Mouse (Mus musculus): ENCODE measurements around the gene Tmsb15b2.
A peak's percentile ranks its signal among the peaks of the same experiment; 100 is the strongest.
"Not testable (repeated sequence)": the region's sequence is repeated elsewhere in the genome, so short reads cannot be mapped to it uniquely, and the experiment has no call there.

Tmsb15b2 gene

GRCm38 (mm10) chrX:136975397-136975796 lies at the start of gene Tmsb15b2:
Tmsb15b2 (minus strand) TSS chrX:136975497.
- DNase-seq (ENCODE audit: low read depth, low spot score), result not testable (repeated sequence)

- DNase-seq (ENCODE audit: low read depth, low spot score), result peak; percentile 59
These were observed 44.0 kb upstream of the Tmsb15b2 start for GRCm38 (mm10) chrX:137019310-137019709.

GRCm38 (mm10) chrX:137017668-137018067 lies 42.4 kb upstream of the Tmsb15b2 start:
- no peak for DNase-seq (ENCODE audit: low read depth, low spot score)

- DNase-seq (ENCODE audit: low read depth, low spot score), result peak; percentile 70
These were observed 39.9 kb upstream of the Tmsb15b2 start for GRCm38 (mm10) chrX:137015099-137015709.

GRCm38 (mm10) chrX:136996256-136996655 lies 21.0 kb upstream of the Tmsb15b2 start:
- peak; percentile 58 for DNase-seq (ENCODE audit: low read depth, low spot score)

GRCm38 (mm10) chrX:136993641-136994040 lies 18.3 kb upstream of the Tmsb15b2 start:
- DNase-seq (ENCODE audit: low read depth, low spot score), result peak; percentile 58

- DNase-seq (ENCODE audit: low read depth, low spot score), result peak; percentile 89
These were observed 17.8 kb upstream of the Tmsb15b2 start, which contains the start of gene Zcchc18 for GRCm38 (mm10) chrX:136992978-136993547. Zcchc18 (plus strand) TSS chrX:136993155.

GRCm38 (mm10) chrX:136992191-136992965 lies 17.1 kb upstream of the Tmsb15b2 start:
- no peak for DNase-seq (ENCODE audit: low read depth, low spot score)

GRCm38 (mm10) chrX:136991274-136991673 lies 16.0 kb upstream of the Tmsb15b2 start:
- DNase-seq (ENCODE audit: low read depth, low spot score), result peak; percentile 62

GRCm38 (mm10) chrX:136986039-136986438 lies 10.7 kb upstream of the Tmsb15b2 start:
- peak; percentile 65 for DNase-seq (ENCODE audit: low read depth, low spot score)

GRCm38 (mm10) chrX:136978616-136979015 lies 3.3 kb upstream of the Tmsb15b2 start:
- peak; percentile 41 for DNase-seq (ENCODE audit: low read depth, low spot score)

- DNase-seq (ENCODE audit: low read depth, low spot score), result peak; percentile 88
These were observed 1.3 kb upstream of the Tmsb15b2 start, which contains the start of the genes Tmsb15l and Tmsb15b1 for GRCm38 (mm10) chrX:136976424-136977084. Tmsb15l (minus strand) TSS chrX:136976869. Tmsb15b1 (minus strand) TSS chrX:136976874.

- peak; percentile 32 for DNase-seq (ENCODE audit: low read depth, low spot score)
These were observed 15.6 kb downstream of the Tmsb15b2 start for GRCm38 (mm10) chrX:136959688-136960087.

GRCm38 (mm10) chrX:136958300-136958699 lies 17.0 kb downstream of the Tmsb15b2 start:
- DNase-seq (ENCODE audit: low read depth, low spot score), result peak; percentile 20

- DNase-seq (ENCODE audit: low read depth, low spot score), result peak; percentile 85
These were observed 17.6 kb downstream of the Tmsb15b2 start for GRCm38 (mm10) chrX:136957583-136958279.

GRCm38 (mm10) chrX:136937985-136938384 lies 37.3 kb downstream of the Tmsb15b2 start:
- DNase-seq (ENCODE audit: low read depth, low spot score), result no peak

- no peak for DNase-seq (ENCODE audit: low read depth, low spot score)
These were observed 48.3 kb downstream of the Tmsb15b2 start, which contains the start of gene H2bfm for GRCm38 (mm10) chrX:136927031-136927430. H2bfm (plus strand) TSS chrX:136927325.

GRCm38 (mm10) chrX:136925863-136926262 lies 49.4 kb downstream of the Tmsb15b2 start:
- no peak for DNase-seq (ENCODE audit: low read depth, low spot score)

All from A20 (cell line).